Mouse (Mus musculus) CH12F3 (cell line): ENCODE measurements around the gene Eras.

ENCODE experiments used
- in situ Hi-C: fragments of 300-500 bp; cut with MboI; formaldehyde crosslinking; loops from 2 replicates; pipeline ENCODE4 v1.14.3; 2020; ENCODE audit warnings: low sequenced_read_pairs

Eras gene

GRCm38 (mm10) chrX:7928270-7928790 is at the start of gene Eras:
Gene Eras, minus strand, starts transcription at chrX:7928607.
- in situ Hi-C loops: loop anchor here (10.0 kb wide), 1 partner anchor 86 kb away; the partner anchor contains the start of gene Glod5

GRCm38 (mm10) chrX:7977892-7978291 is 49.5 kb upstream of the Eras start, which contains the start of gene Gata1:
Gene Gata1, minus strand, starts transcription at chrX:7978071.
- in situ Hi-C loops: no loop called here

- in situ Hi-C loops: no loop called here
Measured at GRCm38 (mm10) chrX:7971292-7971691, 42.9 kb upstream of the Eras start.

GRCm38 (mm10) chrX:7968899-7969298 is 40.5 kb upstream of the Eras start:
- in situ Hi-C loops: no loop called here

- in situ Hi-C loops: no loop called here
Measured at GRCm38 (mm10) chrX:7968226-7968625, 39.8 kb upstream of the Eras start.

- in situ Hi-C loops: no loop called here
Measured at GRCm38 (mm10) chrX:7967596-7968201, 39.3 kb upstream of the Eras start.

DNA sequence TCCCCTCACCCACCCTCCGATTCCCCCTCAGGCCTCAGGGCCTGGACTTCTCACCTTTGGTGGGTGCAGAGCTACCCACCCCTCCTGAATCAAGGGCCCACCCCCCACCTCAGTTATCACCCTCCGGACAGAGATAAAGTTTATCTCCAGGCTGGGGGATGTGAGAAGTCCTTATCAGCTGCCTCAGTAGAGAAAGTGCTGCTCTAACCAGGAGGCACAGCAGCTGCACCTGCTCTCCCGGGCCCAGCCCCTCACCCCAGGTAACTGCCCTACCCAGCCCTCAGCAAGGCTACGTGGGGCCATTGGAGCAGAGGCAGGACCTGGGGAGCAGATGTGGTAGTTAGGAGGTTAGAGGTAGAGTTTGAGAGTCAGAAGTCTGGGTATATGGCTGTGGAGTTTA is 37.8 kb upstream of the Eras start:
- in situ Hi-C loops: no loop called here

DNA sequence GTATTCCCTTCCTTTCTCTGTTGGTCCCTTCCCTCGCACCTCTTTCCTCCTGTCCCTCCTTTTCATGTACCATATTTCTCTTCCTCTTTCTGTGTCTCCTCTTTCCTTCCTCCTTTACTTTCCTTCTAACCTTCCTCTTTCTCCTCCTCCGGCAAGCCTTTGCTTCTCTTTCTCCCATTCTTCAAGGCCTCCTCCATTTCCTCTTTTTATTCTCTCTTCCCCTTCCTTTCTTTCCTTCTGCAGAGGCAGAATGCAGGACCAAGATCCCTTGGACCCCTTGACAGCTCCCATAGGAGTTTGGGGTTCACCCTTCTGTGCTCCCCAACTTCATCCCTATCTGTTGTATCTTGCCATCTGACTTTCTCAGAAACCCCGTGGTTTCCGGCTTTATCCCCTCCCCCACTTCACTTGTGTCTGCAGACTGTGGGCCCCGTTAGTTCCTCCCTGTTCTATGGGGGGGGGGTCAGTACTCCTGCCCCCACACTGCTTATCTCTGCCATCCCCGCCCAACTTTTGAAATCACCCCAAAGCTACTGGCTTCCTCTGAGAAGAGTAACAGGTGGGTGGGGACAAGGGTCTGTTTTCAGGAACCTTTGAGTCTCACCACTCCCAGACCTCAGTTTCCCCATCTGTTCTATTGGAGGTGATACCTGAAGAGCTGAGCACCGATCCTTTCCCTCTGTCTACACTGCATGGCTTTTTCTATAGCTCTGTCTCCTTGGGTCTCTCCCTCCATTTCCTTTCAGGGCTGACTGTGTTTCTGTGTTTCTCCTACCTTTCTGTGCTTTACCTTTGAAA is 35.6 kb upstream of the Eras start:
- in situ Hi-C loops: no loop called here

DNA sequence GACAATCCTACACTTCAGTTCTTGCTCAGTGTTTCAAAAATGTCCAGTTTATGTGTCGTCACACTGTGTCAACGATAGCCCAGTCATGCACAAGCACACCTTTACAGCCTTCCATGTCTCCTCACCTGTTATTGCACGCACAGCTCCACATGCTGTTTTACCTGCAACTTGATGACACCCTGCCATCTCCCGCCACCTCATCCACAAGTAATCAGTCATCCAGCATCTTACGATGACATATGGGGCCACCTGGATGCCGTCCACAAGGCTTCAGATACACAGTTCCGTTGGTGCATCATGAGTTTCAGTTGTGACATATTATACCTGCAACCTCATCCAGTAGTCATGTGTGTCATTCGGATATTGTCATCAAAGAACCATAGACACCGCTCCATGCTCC is 30.5 kb upstream of the Eras start:
- in situ Hi-C loops: no loop called here

DNA sequence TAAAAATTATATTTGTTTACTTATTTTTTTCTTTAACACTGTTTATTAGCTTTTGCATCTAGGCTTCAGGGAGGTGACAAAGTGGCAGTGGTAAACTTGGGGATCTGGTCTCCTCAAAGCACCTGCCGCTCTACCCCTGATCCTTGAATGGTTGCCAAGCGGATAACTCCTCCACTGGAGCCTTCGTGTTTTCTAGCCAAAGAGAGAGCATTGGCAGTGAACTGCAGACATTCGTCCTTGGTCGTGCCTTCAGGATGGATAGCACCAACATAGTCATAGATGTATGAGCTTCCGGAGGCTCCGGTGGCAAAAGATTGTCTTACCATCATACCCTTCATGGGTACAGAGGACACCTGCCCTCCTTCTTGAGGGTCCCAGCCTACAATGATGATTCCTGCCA is 21.7 kb upstream of the Eras start:
- in situ Hi-C loops: no loop called here

DNA sequence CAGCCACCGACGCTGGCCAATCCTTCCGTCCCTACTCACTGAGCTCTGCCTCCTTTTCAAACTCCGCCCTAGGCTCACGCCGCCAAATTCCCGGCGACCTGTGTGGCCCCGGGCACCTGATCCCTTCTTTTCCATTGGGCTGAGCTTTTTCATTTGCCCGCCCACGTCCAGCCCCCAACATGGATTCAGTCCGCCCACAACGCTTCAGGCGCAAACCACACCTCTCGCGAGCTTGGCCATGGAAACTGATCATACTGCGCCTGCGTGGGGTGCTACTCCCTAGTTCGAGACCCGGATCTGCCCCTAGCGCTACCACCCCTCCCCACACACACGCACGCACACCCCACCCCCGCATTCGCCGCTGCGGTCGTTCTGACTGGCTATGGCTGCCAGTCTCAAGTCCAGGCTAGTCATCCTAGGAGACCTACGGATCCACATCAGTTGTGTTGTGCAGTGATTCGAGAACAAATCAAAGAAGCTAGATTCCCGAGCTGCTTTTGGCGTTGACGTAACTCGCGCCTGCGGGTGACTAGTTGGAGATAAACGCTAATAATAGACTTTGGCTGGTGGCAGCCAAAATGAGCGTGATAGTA is 19.6 kb upstream of the Eras start:
- in situ Hi-C loops: no loop called here

DNA sequence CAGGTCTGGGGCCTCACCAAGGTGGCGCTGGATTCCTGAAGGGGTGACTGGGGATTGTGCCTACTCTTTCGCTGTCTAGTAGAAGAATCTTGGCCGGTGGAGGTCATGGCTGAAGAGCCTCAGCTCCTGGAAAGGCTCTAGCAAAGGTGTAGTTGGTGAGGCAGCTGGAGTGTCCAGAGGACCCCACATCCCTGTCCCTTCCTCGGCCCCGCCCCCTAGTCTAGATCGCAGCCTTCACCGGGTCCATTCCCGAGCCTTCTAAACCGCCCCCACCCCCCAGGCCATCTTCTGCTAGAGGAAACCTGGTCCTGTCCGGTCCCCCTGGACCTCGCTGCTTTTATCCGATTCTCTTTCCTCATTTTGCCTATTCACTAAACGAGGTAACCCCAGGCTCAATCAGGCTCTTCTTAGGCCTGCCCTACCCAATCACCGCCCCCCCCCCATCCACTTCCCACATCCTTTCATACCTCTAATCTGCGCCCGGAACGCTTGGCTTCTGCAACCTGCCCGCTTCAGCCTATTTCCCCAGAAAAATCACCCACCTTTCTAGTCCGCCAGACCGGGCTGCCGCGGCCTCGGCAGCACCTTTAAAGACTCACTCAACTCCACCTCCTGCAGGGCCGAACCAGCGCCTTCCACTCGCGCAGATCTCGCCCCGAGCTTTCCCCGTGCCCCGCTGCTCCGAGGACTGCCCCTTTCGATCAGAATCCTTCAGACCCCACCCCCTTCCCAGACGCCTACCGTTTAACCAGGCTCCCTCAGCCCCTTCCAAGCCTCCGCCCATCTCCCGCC is 18.9 kb upstream of the Eras start, which contains the start of gene Hdac6:
Gene Hdac6, minus strand, starts transcription at position 782 of the 792 bp plus-strand sequence.
- in situ Hi-C loops: no loop called here

- in situ Hi-C loops: no loop called here
Measured at GRCm38 (mm10) chrX:7945618-7946017, 17.2 kb upstream of the Eras start.

- in situ Hi-C loops: no loop called here
Measured at GRCm38 (mm10) chrX:7937667-7938066, 9.3 kb upstream of the Eras start.

GRCm38 (mm10) chrX:7936874-7937273 is 8.5 kb upstream of the Eras start:
- in situ Hi-C loops: no loop called here

DNA sequence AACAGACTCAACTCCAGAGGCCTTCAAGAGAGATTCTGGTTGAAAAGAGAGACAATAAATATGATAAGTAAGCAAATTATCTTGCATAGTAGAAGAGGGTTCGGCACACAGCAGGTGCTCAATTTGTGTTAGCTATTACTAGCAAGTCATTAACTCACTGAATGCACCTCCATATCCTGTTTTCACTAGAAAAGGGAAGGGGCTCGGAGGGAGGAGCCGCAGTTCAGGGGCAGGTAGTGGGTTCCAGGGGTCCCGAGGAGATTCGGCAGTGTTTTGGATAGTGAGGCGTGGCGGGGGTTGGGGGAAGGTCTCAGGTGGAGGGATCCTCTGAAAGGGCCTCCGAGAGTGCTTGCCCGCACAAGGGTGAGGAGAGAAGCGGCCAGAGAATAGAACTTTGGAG is 1.3 kb downstream of the Eras start:
- in situ Hi-C loops: loop anchor here (10.0 kb wide), 1 partner anchor 88 kb away; the partner anchor contains the start of gene Glod5

DNA sequence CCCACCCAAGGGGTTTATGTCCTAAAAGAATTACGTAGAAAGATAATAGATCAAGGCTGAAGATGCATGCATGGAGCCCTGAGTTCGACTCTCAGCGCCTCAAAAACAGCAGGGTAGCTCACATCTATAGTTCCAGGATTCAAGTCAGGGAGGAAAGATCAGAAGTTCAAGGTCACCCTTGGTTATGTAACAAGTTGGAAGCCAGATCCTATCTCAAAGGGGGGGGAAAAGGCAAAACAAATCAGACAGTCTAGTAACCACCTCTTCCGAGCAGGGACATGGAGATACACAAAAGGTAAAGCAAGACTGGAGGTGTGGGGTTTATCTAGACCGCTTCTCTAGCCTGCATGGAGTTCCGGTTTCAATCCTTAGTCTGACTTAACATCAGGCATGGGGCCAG is 2.1 kb downstream of the Eras start:
- in situ Hi-C loops: loop anchor here (10.0 kb wide), 1 partner anchor 89 kb away; the partner anchor contains the start of gene Glod5

DNA sequence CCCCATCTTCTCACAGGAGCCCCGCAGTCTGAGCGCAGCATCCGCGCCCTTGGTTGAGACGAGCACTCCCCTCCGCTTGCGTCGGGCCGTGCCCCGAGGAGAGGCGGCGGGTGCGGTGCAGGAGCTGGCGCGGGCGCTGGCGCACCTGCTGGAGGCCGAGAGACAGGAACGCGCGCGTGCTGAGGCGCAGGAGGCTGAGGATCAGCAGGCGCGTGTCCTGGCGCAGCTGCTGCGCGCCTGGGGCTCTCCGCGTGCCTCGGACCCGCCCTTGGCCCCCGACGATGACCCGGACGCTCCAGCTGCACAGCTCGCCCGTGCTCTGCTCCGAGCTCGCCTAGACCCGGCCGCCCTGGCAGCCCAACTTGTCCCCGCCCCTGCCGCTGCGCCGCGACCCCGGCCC is 6.4 kb downstream of the Eras start:
- in situ Hi-C loops: loop anchor here (10.0 to 25.0 kb wide), 2 partner anchors 93 to 190 kb away; partner anchors contain the start of gene Glod5

- in situ Hi-C loops: loop anchor here (10.0 to 25.0 kb wide), 2 partner anchors 95 to 193 kb away; partner anchors contain the start of gene Glod5
Measured at GRCm38 (mm10) chrX:7919601-7920383, 8.6 kb downstream of the Eras start, which contains the start of gene Pcsk1n. Gene Pcsk1n, plus strand, starts transcription at chrX:7919822.

DNA sequence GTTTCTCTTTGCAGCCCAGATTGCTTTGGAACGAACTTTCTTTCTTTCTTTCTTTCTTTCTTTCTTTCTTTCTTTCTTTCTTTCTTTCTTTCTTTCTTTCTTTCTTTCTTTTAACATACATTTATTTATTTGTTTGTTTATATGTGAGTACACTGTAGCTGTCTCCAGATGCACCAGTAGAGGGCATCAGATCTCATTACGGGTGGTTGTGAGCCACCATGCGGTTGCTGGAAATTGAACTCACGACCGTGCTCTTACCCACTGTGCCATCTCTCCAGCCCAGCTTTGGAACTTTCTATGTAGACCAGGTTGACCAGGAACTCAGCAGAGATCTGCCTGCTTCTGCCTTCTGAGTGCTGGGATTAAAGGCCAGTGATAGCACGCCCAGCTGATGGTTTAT is 10.4 kb downstream of the Eras start:
- in situ Hi-C loops: loop anchor here (25.0 kb wide), 1 partner anchor 194 kb away; no protein-coding TSS in a partner anchor
